Mouse (Mus musculus) lung, embryonic 14.5 days (tissue): Measurements from ENCODE around the gene Dock4. TPM values are rescaled to one million over a fixed set of nuclear protein-coding genes. Genes with fewer than 3 reads are reported as not detected.

Source experiments
- ATAC-seq: fragments of 200-750 bp; cut with Nextera tagmentation; 2 replicates; pipeline ENCODE4 v1.8.0; 2017; ENCODE audit warnings: mild to moderate bottlenecking, moderate TSS enrichment, moderate library complexity; ENCODE audit not compliant: insufficient read depth
- DNase-seq: peaks from one replicate; pipeline ENCODE4 v3.0.0-alpha.2; 2015
- H3K27ac ChIP-seq: fragments of 300-500 bp; sonication (generic); 2 replicates; pipeline ENCODE4 v1.5.1; 2014; ENCODE audit warnings: low read depth, mild to moderate bottlenecking, moderate library complexity
- H3K27me3 ChIP-seq: fragments of 300-500 bp; sonication (generic); 2 replicates; pipeline ENCODE4 v1.6.1; 2014; ENCODE audit warnings: low read length, control low read depth; ENCODE audit not compliant: insufficient read depth
- H3K36me3 ChIP-seq: fragments of 300-500 bp; sonication (generic); 2 replicates; pipeline ENCODE4 v1.6.1; 2014; ENCODE audit warnings: control low read depth; ENCODE audit not compliant: insufficient read depth
- H3K4me1 ChIP-seq: fragments of 300-500 bp; sonication (generic); 2 replicates; pipeline ENCODE4 v1.6.1; 2014; ENCODE audit warnings: antibody characterized with exemption, control low read depth; ENCODE audit not compliant: insufficient read depth
- H3K4me2 ChIP-seq: fragments of 300-500 bp; sonication (generic); 2 replicates; pipeline ENCODE4 v1.6.1; 2014; ENCODE audit warnings: mild to moderate bottlenecking
- H3K4me3 ChIP-seq: fragments of 300-500 bp; sonication (generic); 2 replicates; pipeline ENCODE4 v1.5.1; 2014; ENCODE audit warnings: low read depth, low read length
- H3K9ac ChIP-seq: fragments of 300-500 bp; sonication (generic); 2 replicates; pipeline ENCODE4 v1.6.1; 2014
- H3K9me3 ChIP-seq: fragments of 300-500 bp; sonication (generic); 2 replicates; pipeline ENCODE4 v1.6.1; 2016; ENCODE audit warnings: low read depth, low read length, control low read depth
- CTCF ChIP-seq: IDR thresholded peaks from 2 replicates; pipeline ENCODE4 v1.5.1; 2016; ENCODE audit warnings: antibody characterized with exemption, low read depth
- WGBS: fragments of 180-500 bp; shearing (Covaris S2); extraction: QIAGEN DNeasy Blood & Tissue Kit; methylation state at CpG from one replicate; pipeline ENCODE4 v1.1.7; 2014; 5-methylcytosine and 5-hydroxymethylcytosine counted together
- polyA plus RNA-seq: library from polyadenylated mRNA; unstranded; fragments of >200 nt; fragmentation: Nextera tagmentation; extraction: Ambion mirVana; gene quantifications from 2 replicates; pipeline ENCODE4 v1.2.1, GENCODE M21; 2014

Gene Dock4
- polyA plus RNA-seq, 1 experiment from 2014 or later: 28.9 TPM

GRCm38 (mm10) chr12:40814659-40815363 is 369.1 kb downstream of the Dock4 start:
- H3K4me2 ChIP-seq: no peak overlapping the region
- no peak overlapping the region for H3K27ac ChIP-seq
- H3K4me1 ChIP-seq: no peaks in the 10 kb centered on the region
- TF ChIP-seq CTCF: peak; percentile 65
- DNase-seq: peak; percentile 72
- no peak overlapping the region for H3K4me3 ChIP-seq
- ATAC-seq: no peak
- peaks cover 15% of the 10 kb centered on the region for H3K36me3 ChIP-seq
- H3K9ac ChIP-seq: no peak overlapping the region
- no peaks in the 10 kb centered on the region for H3K27me3 ChIP-seq
- H3K9me3 ChIP-seq: no peaks in the 10 kb centered on the region

GRCm38 (mm10) chr12:40818046-40818708 is 372.4 kb downstream of the Dock4 start:
- H3K4me2 ChIP-seq: no peak overlapping the region
- H3K27me3 ChIP-seq: no peaks in the 10 kb centered on the region
- no peaks in the 10 kb centered on the region for H3K9me3 ChIP-seq
- 87% methylated on average over 6 of the region's 6 CpGs for WGBS
- H3K4me1 ChIP-seq: no peaks in the 10 kb centered on the region
- no peak overlapping the region for H3K9ac ChIP-seq
- no peak for TF ChIP-seq CTCF
- H3K4me3 ChIP-seq: no peak overlapping the region
- peaks cover 5% of the 10 kb centered on the region for H3K36me3 ChIP-seq
- ATAC-seq (no peak), DNase-seq (no peak)
- H3K27ac ChIP-seq: no peak overlapping the region

GRCm38 (mm10) chr12:40823631-40824030 is 377.9 kb downstream of the Dock4 start:
- Histone ChIP-seq H3K27me3 (no peaks in the 10 kb centered on the region), H3K9me3 (no peaks in the 10 kb centered on the region), H3K4me2 (no peak overlapping the region), H3K27ac (no peak overlapping the region), H3K36me3 (no peaks in the 10 kb centered on the region), H3K4me3 (no peak overlapping the region), H3K9ac (no peak overlapping the region), H3K4me1 (peaks cover 11% of the 10 kb centered on the region)
- ATAC-seq (peak; percentile 59; the same call in 1 of the 2 replicates), DNase-seq (peak; percentile 71)
- WGBS: 22% methylated on average over 5 of the region's 5 CpGs
- TF ChIP-seq CTCF: no peak

GRCm38 (mm10) chr12:40824251-40824650 is 378.5 kb downstream of the Dock4 start:
- Histone ChIP-seq H3K4me3 (no peak overlapping the region), H3K9me3 (no peaks in the 10 kb centered on the region), H3K4me1 (peaks cover 11% of the 10 kb centered on the region), H3K36me3 (no peaks in the 10 kb centered on the region; the same call in 1 of the 2 replicates), H3K27me3 (no peaks in the 10 kb centered on the region), H3K27ac (no peak overlapping the region), H3K9ac (no peak overlapping the region), H3K4me2 (no peak overlapping the region)
- TF ChIP-seq CTCF: peak; percentile 30; the same call in 1 of the 2 replicates
- no peak for ATAC-seq
- WGBS: 72% methylated on average over 2 of the region's 2 CpGs
- DNase-seq: no peak

GRCm38 (mm10) chr12:40825935-40826460 is 380.2 kb downstream of the Dock4 start:
- WGBS: 42% methylated on average over 5 of the region's 5 CpGs
- H3K27ac ChIP-seq: no peak overlapping the region; the same call in 1 of the 2 replicates
- H3K27me3 ChIP-seq: no peaks in the 10 kb centered on the region
- peaks cover 11% of the 10 kb centered on the region for H3K4me1 ChIP-seq
- DNase-seq: peak; percentile 79
- no peak overlapping the region for H3K9ac ChIP-seq
- H3K9me3 ChIP-seq: no peaks in the 10 kb centered on the region
- H3K4me2 ChIP-seq: no peak overlapping the region
- H3K4me3 ChIP-seq: no peak overlapping the region
- peaks cover 6% of the 10 kb centered on the region; the same call in 1 of the 2 replicates for H3K36me3 ChIP-seq
- peak; percentile 82 for ATAC-seq
- TF ChIP-seq CTCF: no peak

- no peak overlapping the region for H3K4me3 ChIP-seq
- peaks cover 11% of the 10 kb centered on the region for H3K4me1 ChIP-seq
- H3K27me3 ChIP-seq: no peaks in the 10 kb centered on the region
- no peak overlapping the region for H3K27ac ChIP-seq
- H3K4me2 ChIP-seq: no peak overlapping the region
- H3K36me3 ChIP-seq: peaks cover 6% of the 10 kb centered on the region; the same call in 1 of the 2 replicates
- H3K9ac ChIP-seq: no peak overlapping the region
- 16% methylated on average over 3 of the region's 3 CpGs for WGBS
- no peak for TF ChIP-seq CTCF
- no peaks in the 10 kb centered on the region for H3K9me3 ChIP-seq
- DNase-seq: peak; percentile 92
- peak; percentile 91 for ATAC-seq
Measured at GRCm38 (mm10) chr12:40826491-40826890, 380.7 kb downstream of the Dock4 start.

GRCm38 (mm10) chr12:40828025-40828424 is 382.3 kb downstream of the Dock4 start:
- no peak for DNase-seq

More at GRCm38 (mm10) chr12:40828025-40828424, 382.3 kb downstream of the Dock4 start:
- H3K4me1 ChIP-seq: peaks cover 11% of the 10 kb centered on the region
- no peak overlapping the region for H3K4me2 ChIP-seq
- H3K27ac ChIP-seq: no peak overlapping the region
- no peak overlapping the region for H3K9ac ChIP-seq
- no peak for TF ChIP-seq CTCF
- H3K9me3 ChIP-seq: no peaks in the 10 kb centered on the region
- no peaks in the 10 kb centered on the region for H3K27me3 ChIP-seq
- no peak overlapping the region for H3K4me3 ChIP-seq
- peaks cover 10% of the 10 kb centered on the region; the same call in 1 of the 2 replicates for H3K36me3 ChIP-seq
- no peak for ATAC-seq
